Mouse (Mus musculus) thymus, adult 2 months (tissue): ENCODE measurements around the gene Ctdsp1.

Experiments
- CTCF ChIP-seq: fragments of 200-500 bp; IDR thresholded peaks from 2 replicates; pipeline ENCODE4 v1.5.1; 2012; ENCODE audit warnings: mild to moderate bottlenecking, control low read depth, low read length, moderate library complexity, borderline replicate concordance; ENCODE audit not compliant: control insufficient read depth, poor library complexity, insufficient read depth; ENCODE audit errors: extremely low read depth
- POLR2A ChIP-seq: fragments of 200-500 bp; IDR thresholded peaks from 2 replicates; pipeline ENCODE4 v1.6.1; 2012; ENCODE audit warnings: mild to moderate bottlenecking, low read length, control low read depth, moderate library complexity; ENCODE audit not compliant: control insufficient read depth, poor library complexity, insufficient read depth; ENCODE audit errors: extremely low read depth

DNA sequence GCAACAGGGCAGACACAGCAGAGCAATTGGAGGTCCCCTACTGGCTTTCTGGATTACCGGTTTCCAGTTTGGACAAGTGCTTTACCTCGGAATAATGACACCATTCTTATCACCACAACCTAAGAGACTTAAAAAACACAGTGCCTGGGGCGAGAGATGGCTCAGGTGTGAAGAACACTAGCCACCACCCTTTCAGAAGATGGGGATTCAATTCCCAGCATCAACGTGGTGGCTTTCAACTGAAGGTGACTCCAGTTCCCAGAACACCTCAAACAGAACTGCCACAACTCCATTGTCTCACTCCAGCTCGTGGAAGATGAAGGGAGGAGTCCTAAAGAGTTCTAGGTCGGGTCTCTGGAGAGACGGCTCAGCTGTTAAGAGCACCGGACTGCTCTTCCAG is 5.8 kb upstream of the Ctdsp1 start:
- TF ChIP-seq CTCF (no peak), POLR2A (no peak)
